Mouse (Mus musculus): ENCODE data around the gene Stox2. TPM values are rescaled to one million over a fixed set of nuclear protein-coding genes. Genes with fewer than 3 reads are reported as not detected.

Gene Stox2
- polyA plus RNA-seq, 1 experiment, result 0.01 TPM

- Histone ChIP-seq H3K27me3 (ENCODE audit: control insufficient read depth) (no peaks in the 10 kb centered on the region), H3K4me1 (ENCODE audit: control insufficient read depth) (no peaks in the 10 kb centered on the region), H3K4me3 (replicated peaks) (no peak overlapping the region), H3K9me3 (ENCODE audit: control insufficient read depth, low read length) (no peaks in the 10 kb centered on the region), H3K36me3 (ENCODE audit: control insufficient read depth) (no peaks in the 10 kb centered on the region)
- TF ChIP-seq GATA1 (IDR thresholded peaks at IDR 0.05; ENCODE audit: low read length) (no peak), TAL1 (IDR thresholded peaks at IDR 0.05; ENCODE audit: low read length) (no peak)
Measured at GRCm38 (mm10) chr8:47250832-47251231, 195.3 kb downstream of the Stox2 start.

DNA sequence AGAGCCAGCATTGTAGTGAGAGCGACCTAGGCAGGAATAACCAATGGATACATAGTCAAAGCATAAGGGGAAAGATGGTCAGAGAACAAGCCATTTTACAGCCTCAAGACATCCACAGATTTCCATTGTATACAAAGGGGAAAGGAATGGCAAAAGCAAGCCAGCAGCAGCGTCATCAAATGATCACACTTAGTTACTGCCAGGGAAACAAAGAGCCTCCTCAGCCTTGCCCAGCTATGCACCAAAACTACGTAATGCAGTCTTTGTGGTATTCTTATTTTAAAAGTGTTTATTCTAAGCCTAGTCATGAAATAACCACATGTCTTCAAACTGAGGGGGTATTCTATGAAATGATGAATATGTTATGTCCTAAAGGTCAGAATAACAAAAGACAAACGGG lies 201.0 kb downstream of the Stox2 start:
- H3K9me3 ChIP-seq (ENCODE audit: control insufficient read depth, low read length), result 0 out of 2 replicates have a peak, but pooled peaks cover 3% of the 10 kb centered on the region
- TF ChIP-seq TAL1 (IDR thresholded peaks at IDR 0.05; ENCODE audit: low read length) (no peak), GATA1 (IDR thresholded peaks at IDR 0.05; ENCODE audit: low read length) (no peak)

GRCm38 (mm10) chr8:47244202-47244601 lies 202.0 kb downstream of the Stox2 start:
- TF ChIP-seq TAL1 (IDR thresholded peaks at IDR 0.05; ENCODE audit: low read length) (no peak), GATA1 (IDR thresholded peaks at IDR 0.05; ENCODE audit: low read length) (no peak)
- no peaks in the 10 kb centered on the region for H3K4me1 ChIP-seq (ENCODE audit: control insufficient read depth)
- no peak overlapping the region for H3K4me3 ChIP-seq (replicated peaks)
- no peaks in the 10 kb centered on the region for H3K27me3 ChIP-seq (ENCODE audit: control insufficient read depth)
- 0 out of 2 replicates have a peak, but pooled peaks cover 3% of the 10 kb centered on the region for H3K9me3 ChIP-seq (ENCODE audit: control insufficient read depth, low read length)
- no peaks in the 10 kb centered on the region for H3K36me3 ChIP-seq (ENCODE audit: control insufficient read depth)

More for the DNA sequence above, 201.0 kb downstream of the Stox2 start:
- no peaks in the 10 kb centered on the region for H3K4me1 ChIP-seq (ENCODE audit: control insufficient read depth)
- H3K27me3 ChIP-seq (ENCODE audit: control insufficient read depth), result no peaks in the 10 kb centered on the region
- no peak overlapping the region for H3K4me3 ChIP-seq (replicated peaks)
- H3K36me3 ChIP-seq (ENCODE audit: control insufficient read depth), result no peaks in the 10 kb centered on the region

DNA sequence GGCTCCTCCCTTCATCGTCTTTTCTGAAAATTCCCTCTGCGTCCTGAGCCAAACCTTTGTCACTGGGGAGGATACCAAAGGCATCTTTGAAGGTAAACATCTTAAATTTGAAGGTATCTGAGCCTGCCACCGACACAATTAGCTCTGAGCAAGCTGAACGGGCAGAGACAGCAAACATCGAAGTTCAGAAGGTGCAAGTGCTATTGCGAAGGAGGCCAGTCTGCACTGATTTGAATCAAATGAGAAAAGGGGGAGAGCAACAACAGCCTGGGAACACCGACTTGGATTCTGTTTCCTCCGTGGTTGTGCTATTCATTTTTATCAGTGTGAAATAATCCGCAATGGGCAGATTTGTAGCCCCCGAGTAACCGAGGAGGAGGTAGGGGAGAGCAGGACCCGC lies 202.5 kb downstream of the Stox2 start:
- Histone ChIP-seq H3K9me3 (ENCODE audit: control insufficient read depth, low read length) (0 out of 2 replicates have a peak, but pooled peaks cover 3% of the 10 kb centered on the region), H3K4me1 (ENCODE audit: control insufficient read depth) (no peaks in the 10 kb centered on the region), H3K4me3 (replicated peaks) (no peak overlapping the region), H3K27me3 (ENCODE audit: control insufficient read depth) (no peaks in the 10 kb centered on the region), H3K36me3 (ENCODE audit: control insufficient read depth) (no peaks in the 10 kb centered on the region)
- TF ChIP-seq TAL1 (IDR thresholded peaks at IDR 0.05; ENCODE audit: low read length) (no peak), GATA1 (IDR thresholded peaks at IDR 0.05; ENCODE audit: low read length) (no peak)

DNA sequence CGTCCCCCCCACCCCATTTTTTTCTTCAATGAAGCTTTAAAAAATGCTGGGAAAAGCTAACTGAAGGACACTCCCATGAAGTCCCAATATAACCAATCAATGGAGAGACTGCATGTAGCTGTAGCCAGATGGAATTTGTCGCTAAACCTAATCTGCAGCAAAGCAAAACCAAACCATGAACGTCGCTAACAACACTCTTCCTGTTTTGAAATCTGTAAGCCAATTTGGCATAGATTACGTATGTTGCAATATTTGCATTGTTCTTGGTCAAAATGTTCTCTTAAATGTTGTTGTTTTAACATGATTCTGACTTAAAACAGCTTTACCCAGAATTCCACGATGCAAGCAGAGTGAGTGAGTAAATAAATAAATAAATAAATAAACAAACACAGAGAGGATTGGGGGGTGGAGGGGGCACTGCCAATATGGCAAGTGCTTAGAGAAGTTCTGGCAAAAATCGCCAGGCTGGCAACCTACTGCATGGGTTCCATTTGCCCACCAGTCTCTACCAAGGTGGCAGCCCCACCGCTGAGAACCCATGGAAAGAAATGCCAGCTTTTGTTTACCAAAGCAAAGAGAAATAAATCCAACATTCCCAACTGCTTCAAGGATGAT lies 203.0 kb downstream of the Stox2 start:
- Histone ChIP-seq H3K36me3 (ENCODE audit: control insufficient read depth) (no peaks in the 10 kb centered on the region), H3K4me3 (replicated peaks) (no peak overlapping the region), H3K4me1 (ENCODE audit: control insufficient read depth) (no peaks in the 10 kb centered on the region), H3K27me3 (ENCODE audit: control insufficient read depth) (no peaks in the 10 kb centered on the region), H3K9me3 (ENCODE audit: control insufficient read depth, low read length) (0 out of 2 replicates have a peak, but pooled peaks cover 3% of the 10 kb centered on the region)
- TF ChIP-seq GATA1 (IDR thresholded peaks at IDR 0.05; ENCODE audit: low read length) (no peak), TAL1 (IDR thresholded peaks at IDR 0.05; ENCODE audit: low read length) (no peak)

GRCm38 (mm10) chr8:47242207-47243004 lies 203.8 kb downstream of the Stox2 start:
- Histone ChIP-seq H3K36me3 (ENCODE audit: control insufficient read depth) (no peaks in the 10 kb centered on the region), H3K4me3 (replicated peaks) (no peak overlapping the region)

GRCm38 (mm10) chr8:47241421-47242078 lies 204.6 kb downstream of the Stox2 start:
- H3K9me3 ChIP-seq (ENCODE audit: control insufficient read depth, low read length), result 0 out of 2 replicates have a peak, but pooled peaks cover 3% of the 10 kb centered on the region
- H3K36me3 ChIP-seq (ENCODE audit: control insufficient read depth), result no peaks in the 10 kb centered on the region
- H3K27me3 ChIP-seq (ENCODE audit: control insufficient read depth), result no peaks in the 10 kb centered on the region
- no peak for TF ChIP-seq TAL1 (IDR thresholded peaks at IDR 0.05; ENCODE audit: low read length)
- no peak for TF ChIP-seq GATA1 (IDR thresholded peaks at IDR 0.05; ENCODE audit: low read length)
- no peak overlapping the region for H3K4me3 ChIP-seq (replicated peaks)
- no peaks in the 10 kb centered on the region for H3K4me1 ChIP-seq (ENCODE audit: control insufficient read depth)

More at GRCm38 (mm10) chr8:47242207-47243004, 203.8 kb downstream of the Stox2 start:
- Histone ChIP-seq H3K4me1 (ENCODE audit: control insufficient read depth) (no peaks in the 10 kb centered on the region), H3K9me3 (ENCODE audit: control insufficient read depth, low read length) (0 out of 2 replicates have a peak, but pooled peaks cover 3% of the 10 kb centered on the region), H3K27me3 (ENCODE audit: control insufficient read depth) (no peaks in the 10 kb centered on the region)
- no peak for TF ChIP-seq GATA1 (IDR thresholded peaks at IDR 0.05; ENCODE audit: low read length)
- no peak for TF ChIP-seq TAL1 (IDR thresholded peaks at IDR 0.05; ENCODE audit: low read length)

DNA sequence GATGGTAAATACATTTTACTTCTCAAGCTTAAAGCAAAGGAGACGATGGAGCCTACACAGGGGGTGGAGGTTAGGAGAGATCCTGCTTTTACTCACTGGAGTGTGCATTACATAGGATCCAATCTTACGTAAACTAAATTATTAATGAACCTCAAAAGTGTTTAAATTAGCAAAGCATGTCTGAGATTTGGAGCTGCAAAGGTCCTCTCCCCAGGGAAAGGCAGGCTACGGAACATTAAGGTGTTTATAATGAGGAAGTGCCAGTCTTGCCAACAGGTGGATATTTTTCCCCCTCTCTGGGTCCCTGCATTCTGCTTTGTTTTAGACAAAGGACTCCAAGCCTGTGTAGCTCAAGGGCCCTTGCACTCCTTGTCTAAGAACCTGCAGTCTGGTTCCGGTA lies 205.3 kb downstream of the Stox2 start:
- Histone ChIP-seq H3K4me1 (ENCODE audit: control insufficient read depth) (no peaks in the 10 kb centered on the region), H3K9me3 (ENCODE audit: control insufficient read depth, low read length) (0 out of 2 replicates have a peak, but pooled peaks cover 3% of the 10 kb centered on the region), H3K27me3 (ENCODE audit: control insufficient read depth) (no peaks in the 10 kb centered on the region), H3K4me3 (replicated peaks) (no peak overlapping the region), H3K36me3 (ENCODE audit: control insufficient read depth) (no peaks in the 10 kb centered on the region)
- TF ChIP-seq GATA1 (IDR thresholded peaks at IDR 0.05; ENCODE audit: low read length) (no peak), TAL1 (IDR thresholded peaks at IDR 0.05; ENCODE audit: low read length) (no peak)

DNA sequence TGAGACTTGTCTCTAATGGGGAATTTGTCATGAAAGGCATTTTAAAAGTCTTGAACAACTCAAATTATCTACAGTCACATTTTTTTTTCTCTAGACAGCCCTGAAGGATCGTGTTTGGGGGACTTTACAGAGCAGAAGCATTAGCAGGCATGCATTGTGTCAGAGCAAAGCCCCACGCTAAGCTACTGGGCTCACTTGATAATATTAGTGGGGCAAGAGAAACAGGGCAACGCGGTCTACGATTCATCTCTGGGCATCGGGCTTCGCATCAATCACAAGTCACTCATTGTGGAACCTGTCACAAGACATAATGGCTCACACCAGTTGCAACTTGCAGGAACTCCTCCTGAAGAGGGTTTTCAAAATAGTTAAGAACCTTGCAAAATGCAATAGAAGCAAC lies 205.9 kb downstream of the Stox2 start:
- no peak for TF ChIP-seq GATA1 (IDR thresholded peaks at IDR 0.05; ENCODE audit: low read length)
- TF ChIP-seq TAL1 (IDR thresholded peaks at IDR 0.05; ENCODE audit: low read length), result no peak
- Histone ChIP-seq H3K4me3 (replicated peaks) (no peak overlapping the region), H3K4me1 (ENCODE audit: control insufficient read depth) (no peaks in the 10 kb centered on the region), H3K36me3 (ENCODE audit: control insufficient read depth) (no peaks in the 10 kb centered on the region), H3K9me3 (ENCODE audit: control insufficient read depth, low read length) (0 out of 2 replicates have a peak, but pooled peaks cover 3% of the 10 kb centered on the region), H3K27me3 (ENCODE audit: control insufficient read depth) (no peaks in the 10 kb centered on the region)

All from erythroblast, embryonic 14.5 days (primary cell).